Mouse (Mus musculus): ENCODE measurements around the gene Antxr2. TPM values are rescaled to one million over a fixed set of nuclear protein-coding genes. Genes with fewer than 3 reads are reported as not detected.

Antxr2 gene
- total and polyA plus RNA-seq, 3 experiments, result 4.3 to 5.0 TPM; not detected in 1

- peak overlapping the region; percentile 81 for H3K27ac ChIP-seq (ENCODE audit: control insufficient read depth, low read depth, low read length)
- H3K4me1 ChIP-seq (ENCODE audit: control insufficient read depth in 1 of 2, insufficient read depth in 2 of 2, low read length in 2 of 2), result peaks cover 13 to 18% of the 10 kb centered on the region in 2 experiments
- TF ChIP-seq USF1 (IDR thresholded peaks at IDR 0.05; ENCODE audit: low read depth, low read length) (no peak), GATA1 (IDR thresholded peaks at IDR 0.05; ENCODE audit: low read depth, low read length) (peak; percentile 79), KAT2A (conservative IDR thresholded peaks at IDR 0.05; ENCODE audit: low read depth, low read length) (no peak), SIN3A (IDR thresholded peaks at IDR 0.05; ENCODE audit: low read length) (peak; percentile 60), BHLHE40 (IDR thresholded peaks at IDR 0.05; ENCODE audit: borderline replicate concordance, low read depth, low read length) (peak; percentile 87), TAL1 (IDR thresholded peaks at IDR 0.05; ENCODE audit: low read length) (peak; percentile 41; the same call in 1 of the 2 replicates), MYC (IDR thresholded peaks at IDR 0.05; ENCODE audit: low read depth, low read length) (peak; percentile 75; the same call in 1 of the 2 replicates), CHD1 (IDR thresholded peaks at IDR 0.05; ENCODE audit: low read depth, low read length) (no peak), MXI1 (IDR thresholded peaks at IDR 0.05; ENCODE audit: low read depth, low read length) (peak; percentile 45; the same call in 1 of the 2 replicates), ETS1 (IDR thresholded peaks at IDR 0.05; ENCODE audit: low read depth, low read length) (peak; percentile 86), MAX (IDR thresholded peaks at IDR 0.05; ENCODE audit: low read length) (0 out of 2 replicates have a peak, but pooled peaks have one; percentile 48), EP300 (IDR thresholded peaks at IDR 0.05; ENCODE audit: low read depth in 1 of 2, low read length in 2 of 2) (peak; percentile 88 to 91), TCF12 (IDR thresholded peaks at IDR 0.05; ENCODE audit: low read depth, low read length) (peak; percentile 88), USF2 (IDR thresholded peaks at IDR 0.05; ENCODE audit: borderline replicate concordance in 1 of 2, insufficient read depth in 1 of 2, low read depth in 1 of 2, low read length in 2 of 2) (no peak), RCOR1 (IDR thresholded peaks at IDR 0.05; ENCODE audit: low read depth, low read length) (peak; percentile 74)
- H3K36me3 ChIP-seq (ENCODE audit: control insufficient read depth in 1 of 2, insufficient read depth in 2 of 2, low read length in 2 of 2), result peaks cover 0 to 18% of the 10 kb centered on the region in 2 experiments; a peak in 2 of 4 replicates
- no peaks in the 10 kb centered on the region for H3K79me2 ChIP-seq (ENCODE audit: control insufficient read depth, insufficient read depth, low read length, poor library complexity)
- no peaks in the 10 kb centered on the region for H3K9me3 ChIP-seq (replicated peaks; ENCODE audit: insufficient read depth, low read length)
- H3K4me3 ChIP-seq (ENCODE audit: control insufficient read depth in 1 of 2, insufficient read depth in 1 of 2, low read depth in 2 of 2, low read length in 2 of 2), result no peak overlapping the region
- no peak overlapping the region for H3K9ac ChIP-seq (ENCODE audit: control insufficient read depth, low read depth, low read length, poor library complexity, severe bottlenecking)
- DNase-seq (ENCODE audit: low read depth, low spot score), result peak; percentile 82
- H3K27me3 ChIP-seq (ENCODE audit: control insufficient read depth in 1 of 2, insufficient read depth in 2 of 2, low read length in 2 of 2), result no peaks in the 10 kb centered on the region
These were observed 188.8 kb downstream of the Antxr2 start for GRCm38 (mm10) chr5:97842016-97842415.

- no peak for TF ChIP-seq KAT2A (conservative IDR thresholded peaks at IDR 0.05; ENCODE audit: low read depth, low read length)
- no peak for TF ChIP-seq UBTF (IDR thresholded peaks at IDR 0.05; ENCODE audit: borderline replicate concordance, insufficient read depth, low read depth, low read length)
- no peak for TF ChIP-seq ZKSCAN1 (IDR thresholded peaks at IDR 0.05; ENCODE audit: low read depth, low read length)
- no peak for TF ChIP-seq GATA1 (IDR thresholded peaks at IDR 0.05; ENCODE audit: low read depth, low read length)
- TF ChIP-seq TCF12 (IDR thresholded peaks at IDR 0.05; ENCODE audit: low read depth, low read length), result no peak
- no peak for TF ChIP-seq CTCF (IDR thresholded peaks at IDR 0.05 in 2 of 3, conservative IDR thresholded peaks at IDR 0.05 in 1 of 3; ENCODE audit: control insufficient read depth in 1 of 3, insufficient read depth in 1 of 3, low read depth in 2 of 3, low read length in 3 of 3, poor library complexity in 1 of 3, severe bottlenecking in 1 of 3)
- TF ChIP-seq CHD1 (IDR thresholded peaks at IDR 0.05; ENCODE audit: low read depth, low read length), result no peak
- no peak for TF ChIP-seq TBP (IDR thresholded peaks at IDR 0.05; ENCODE audit: low read depth, low read length)
- TF ChIP-seq E2F4 (IDR thresholded peaks at IDR 0.05; ENCODE audit: borderline replicate concordance, low read depth, low read length), result no peak
- no peak for TF ChIP-seq MXI1 (IDR thresholded peaks at IDR 0.05; ENCODE audit: low read depth, low read length)
- TF ChIP-seq MAZ (IDR thresholded peaks at IDR 0.05; ENCODE audit: low read depth, low read length), result no peak
- Histone ChIP-seq H3K9me3 (replicated peaks; ENCODE audit: insufficient read depth, low read length) (no peaks in the 10 kb centered on the region), H3K9ac (ENCODE audit: control insufficient read depth, low read depth, low read length, poor library complexity, severe bottlenecking) (no peak overlapping the region), H3K4me3 (ENCODE audit: control insufficient read depth in 1 of 2, insufficient read depth in 1 of 2, low read depth in 2 of 2, low read length in 2 of 2) (no peak overlapping the region), H3K79me2 (ENCODE audit: control insufficient read depth, insufficient read depth, low read length, poor library complexity) (no peaks in the 10 kb centered on the region), H3K27ac (ENCODE audit: control insufficient read depth, low read depth, low read length) (no peak overlapping the region), H3K4me1 (ENCODE audit: control insufficient read depth in 1 of 2, insufficient read depth in 2 of 2, low read length in 2 of 2) (peaks cover 16 to 19% of the 10 kb centered on the region in 2 experiments), H3K36me3 (ENCODE audit: control insufficient read depth in 1 of 2, insufficient read depth in 2 of 2, low read length in 2 of 2) (peaks cover 0 to 20% of the 10 kb centered on the region in 2 experiments; a peak in 2 of 4 replicates), H3K27me3 (ENCODE audit: control insufficient read depth in 1 of 2, insufficient read depth in 2 of 2, low read length in 2 of 2) (no peaks in the 10 kb centered on the region)
- peak; percentile 39 for DNase-seq (ENCODE audit: low read depth, low spot score)
These were observed 190.9 kb downstream of the Antxr2 start for GRCm38 (mm10) chr5:97839924-97840279.
